Mouse (Mus musculus) common myeloid progenitor, adult 5-6 weeks (primary cell): Measurements from ENCODE around the gene Bbox1. TPM values are rescaled to one million over a fixed set of nuclear protein-coding genes. Genes with fewer than 3 reads are reported as not detected.

Experiments used
- ATAC-seq: replicated peaks from 2 replicates; pipeline ENCODE4 v1.8.0; 2016; ENCODE audit warnings: low read depth, mild to moderate bottlenecking, moderate TSS enrichment, inconsistent platforms; ENCODE audit not compliant: poor library complexity, severe bottlenecking
- total RNA-seq: library from RNA; stranded (forward); fragments of 200-1000, 187-1606 nt; gene quantifications from 2 replicates; pipeline ENCODE4 v1.2.3, GENCODE M21; 2017

The Bbox1 gene
- not detected in 2 replicates for total RNA-seq

DNA sequence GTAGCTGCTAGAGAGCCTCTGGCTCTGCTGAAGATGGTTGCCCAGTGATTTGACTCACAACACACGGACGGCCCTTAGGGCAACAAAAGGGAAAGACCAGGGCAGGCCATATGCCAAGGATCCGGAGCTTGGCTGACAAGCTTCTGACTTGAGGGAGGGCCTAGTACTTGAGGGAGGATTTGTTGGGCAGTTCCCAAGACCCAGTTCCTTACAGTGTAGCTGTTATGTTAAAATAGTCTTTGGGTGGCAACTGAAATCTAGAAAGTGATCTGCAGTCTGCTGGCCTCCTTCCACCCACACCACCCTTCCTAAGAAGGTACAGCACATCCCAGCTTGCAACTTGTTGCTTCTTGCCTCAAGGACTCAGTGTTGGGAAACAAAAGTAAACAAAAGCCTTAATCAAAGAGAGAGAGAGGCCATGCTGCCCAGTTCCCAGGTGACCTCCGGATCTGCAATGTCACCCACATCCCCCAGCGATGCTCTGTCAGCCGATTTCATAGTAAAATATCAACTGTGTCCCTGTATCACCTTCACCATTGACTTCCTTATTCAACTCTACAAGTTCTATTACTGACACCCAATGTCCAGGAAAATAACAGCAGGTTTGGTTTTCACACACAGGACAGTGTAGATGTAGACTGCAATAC, at the start of gene Bbox1:
Bbox1 (minus strand) TSS at position 52 of the 647 bp plus-strand sequence.
- no peak for ATAC-seq

GRCm38 (mm10) chr2:110363855-110364254, 49.5 kb upstream of the Bbox1 start:
- ATAC-seq: no peak

DNA sequence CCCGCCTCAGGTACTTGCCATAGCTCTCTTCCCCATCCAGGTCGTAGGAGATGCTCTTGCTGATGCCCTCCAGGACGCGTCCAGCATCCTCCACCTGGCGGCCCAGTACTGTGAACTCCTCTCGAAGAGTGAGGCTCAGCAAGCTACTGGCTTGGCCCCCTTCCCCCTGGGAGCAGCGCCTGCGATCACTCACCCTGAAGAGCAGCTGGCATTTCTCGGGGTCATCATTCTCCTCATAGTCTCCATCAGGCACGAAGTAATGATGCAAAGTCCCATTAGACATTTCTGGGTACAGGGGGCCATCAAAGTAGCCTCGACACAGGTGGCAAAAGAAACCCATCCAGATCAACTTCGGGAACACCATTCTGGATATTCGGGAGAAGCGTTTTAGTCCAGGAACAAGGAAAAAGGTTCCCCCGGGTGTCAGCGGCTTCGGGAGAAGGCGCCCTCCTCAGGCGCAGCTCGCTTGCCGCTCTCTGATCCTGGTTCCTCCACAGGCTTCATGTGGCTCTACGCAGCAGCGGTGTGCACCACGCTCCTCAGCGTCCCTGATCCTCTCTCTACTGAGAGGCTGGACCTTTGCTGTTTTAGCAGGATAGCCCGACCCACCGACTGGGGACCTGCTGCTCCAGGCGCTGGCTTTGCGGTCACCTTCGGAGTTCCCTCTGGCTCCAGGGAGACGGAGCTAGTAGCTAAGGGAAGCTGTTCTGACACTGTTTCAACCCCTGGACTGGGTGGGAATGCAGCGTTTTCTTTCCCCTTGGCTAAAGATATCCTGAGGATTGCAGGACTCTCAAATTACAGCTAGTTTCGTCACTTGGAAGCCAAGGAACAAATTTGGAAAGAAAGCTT, 48.3 kb upstream of the Bbox1 start, which contains the start of gene Fibin:
Fibin (minus strand) TSS at position 752 of the 852 bp plus-strand sequence.
- no peak for ATAC-seq

DNA sequence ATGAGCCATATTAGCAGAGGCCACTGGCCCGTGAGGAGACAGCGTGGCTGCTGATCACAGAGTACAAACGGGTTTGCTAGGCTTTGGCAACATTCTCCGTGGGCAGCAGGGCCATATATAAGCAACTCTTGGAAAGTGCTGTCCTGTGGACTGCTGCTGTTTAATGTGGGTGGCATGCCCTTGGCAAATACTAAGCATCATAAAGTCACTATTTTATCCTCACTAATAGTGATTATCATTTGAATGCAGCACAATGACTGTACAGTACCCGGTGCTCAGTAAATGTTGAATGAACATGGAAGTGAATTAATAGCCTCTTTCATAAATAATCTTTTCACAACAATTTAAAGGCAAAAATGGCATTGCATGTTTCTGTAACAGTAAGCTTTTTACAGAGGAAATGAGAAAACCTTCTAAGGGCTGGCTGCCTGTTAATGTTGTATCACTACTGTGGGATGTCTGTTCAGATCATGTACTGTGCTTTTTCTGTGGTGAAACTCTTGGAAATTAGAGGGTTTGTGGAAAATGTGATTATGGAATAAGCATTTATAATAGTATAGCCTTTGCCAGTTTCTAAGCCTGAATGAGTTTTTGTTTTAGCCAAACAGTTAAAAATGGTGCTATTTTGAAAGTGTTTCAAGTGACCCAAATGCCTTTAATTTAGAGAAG, 39.1 kb upstream of the Bbox1 start:
- ATAC-seq: no peak

- ATAC-seq: no peak
Observed at GRCm38 (mm10) chr2:110351843-110352251, 37.5 kb upstream of the Bbox1 start.

DNA sequence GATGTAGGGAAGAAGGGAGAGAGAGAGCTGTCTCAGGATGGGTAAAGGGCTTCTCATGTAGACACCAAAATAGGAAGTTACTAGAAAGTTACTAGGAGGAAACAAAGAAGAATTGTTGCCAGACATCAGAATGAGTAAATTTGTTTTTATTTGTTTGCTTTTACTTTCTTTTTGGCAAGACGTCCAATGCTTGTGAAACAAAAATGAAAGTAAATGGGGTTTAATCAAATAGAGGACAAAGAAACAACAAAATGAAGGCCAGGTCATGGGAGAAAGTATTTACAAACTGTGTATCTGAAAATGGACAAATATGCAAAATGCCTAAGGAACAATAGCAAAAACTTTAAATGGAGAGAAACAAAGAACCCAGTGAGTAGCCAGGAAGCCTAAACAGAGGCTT, 37.0 kb upstream of the Bbox1 start:
- ATAC-seq: no peak

DNA sequence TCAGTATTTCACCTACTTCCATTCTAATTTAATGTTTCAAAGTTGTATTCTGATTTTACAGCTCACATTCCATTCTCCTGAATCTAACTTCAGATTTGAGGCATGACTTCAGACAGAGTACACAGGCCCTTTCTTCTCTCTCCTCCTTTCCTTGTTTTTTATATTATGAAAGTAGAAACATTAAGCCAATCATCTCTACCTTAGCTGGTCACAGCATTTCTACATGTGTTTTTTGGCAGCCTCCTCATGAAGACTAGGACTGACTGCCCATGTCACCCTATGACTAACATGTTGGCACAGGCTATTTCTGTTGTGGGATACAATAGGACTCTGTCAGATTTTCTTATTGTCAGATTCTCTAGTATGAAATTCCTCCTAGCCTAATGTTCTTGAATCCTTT, 14.6 kb upstream of the Bbox1 start:
- no peak for ATAC-seq

DNA sequence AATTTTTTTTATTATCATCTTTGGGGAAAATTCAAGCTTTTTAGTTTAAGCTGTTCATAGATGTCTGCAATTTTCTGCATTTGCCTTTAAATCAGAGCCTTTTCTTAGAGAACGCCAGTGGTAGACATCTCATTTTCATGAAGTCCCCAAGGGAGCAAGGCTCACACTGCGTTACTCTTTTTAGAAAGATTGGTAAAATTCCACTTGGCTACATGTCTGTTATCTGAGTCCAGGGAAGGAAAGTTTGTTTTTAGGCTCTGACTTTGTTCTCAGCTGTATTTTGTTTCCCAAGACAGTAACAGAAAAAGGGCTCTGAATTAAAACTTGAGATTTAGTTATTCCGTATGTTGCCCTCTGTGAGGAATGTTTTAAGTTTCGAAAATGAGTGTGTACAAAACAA, 5.6 kb upstream of the Bbox1 start:
- ATAC-seq: no peak

GRCm38 (mm10) chr2:110319266-110319665, 4.9 kb upstream of the Bbox1 start:
- no peak for ATAC-seq

DNA sequence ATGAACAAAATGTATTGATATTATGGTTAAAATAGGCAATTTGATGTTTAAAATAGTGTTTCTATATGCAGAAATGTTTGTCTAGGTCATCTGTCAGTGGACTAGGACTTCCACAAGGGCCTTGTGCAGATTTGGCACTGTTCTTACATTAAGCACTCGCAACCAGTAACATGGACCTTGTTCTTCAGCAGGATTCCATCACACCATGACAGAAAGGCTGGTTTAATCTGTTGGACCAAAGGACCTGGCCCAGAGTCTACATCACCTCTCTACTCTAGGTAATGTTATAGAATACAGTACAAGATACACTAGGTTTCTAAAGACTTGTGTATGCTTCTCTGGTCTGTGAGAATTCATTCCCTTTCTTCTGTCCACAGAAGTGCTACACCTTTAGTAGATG, 4.4 kb upstream of the Bbox1 start:
- no peak for ATAC-seq

GRCm38 (mm10) chr2:110316116-110316883, 1.9 kb upstream of the Bbox1 start:
- ATAC-seq: no peak

GRCm38 (mm10) chr2:110314074-110314473, 286 bp downstream of the Bbox1 start:
- no peak for ATAC-seq

DNA sequence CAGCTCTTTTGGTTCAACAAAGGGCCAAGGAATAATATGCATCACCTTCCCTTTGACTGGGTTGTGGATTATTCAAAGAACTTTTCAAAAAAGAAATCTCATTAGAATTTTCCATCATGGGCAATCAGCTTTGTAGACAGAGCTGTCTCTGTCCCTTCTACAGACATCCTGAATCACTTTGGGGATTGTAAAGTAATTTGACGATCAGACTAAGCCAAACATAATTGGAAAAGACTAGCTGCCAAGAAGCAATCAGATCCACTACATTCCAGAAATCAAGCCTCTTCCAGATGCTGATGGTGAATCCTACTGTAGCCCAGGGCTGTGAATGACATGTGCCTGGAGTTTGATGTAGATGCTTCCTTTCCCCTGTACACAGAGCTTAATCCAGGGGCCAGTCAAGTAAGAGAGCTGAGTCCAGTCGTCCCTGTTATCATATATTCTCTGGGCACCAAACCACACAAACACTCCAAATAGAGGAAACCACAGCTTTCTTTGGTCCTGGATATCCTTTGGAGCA, 995 bp downstream of the Bbox1 start:
- no peak for ATAC-seq

- ATAC-seq: no peak
Observed at GRCm38 (mm10) chr2:110305358-110306283, 8.7 kb downstream of the Bbox1 start.

- ATAC-seq: no peak
Observed at GRCm38 (mm10) chr2:110302261-110302660, 12.1 kb downstream of the Bbox1 start.

GRCm38 (mm10) chr2:110301314-110301713, 13.0 kb downstream of the Bbox1 start:
- ATAC-seq: no peak

GRCm38 (mm10) chr2:110294927-110295326, 19.4 kb downstream of the Bbox1 start:
- no peak for ATAC-seq

GRCm38 (mm10) chr2:110287959-110288358, 26.4 kb downstream of the Bbox1 start:
- ATAC-seq: no peak
